In genomic region chr5:76868693-76869286, GRCm38 (mm10) we compare ENCODE assay signal across 8 mouse cellular contexts. TPM values are rescaled to one million over a fixed set of nuclear protein-coding genes. Genes with fewer than 3 reads are reported as not detected.
DNase-seq lines count a peak whose midpoint lies in the region; ATAC-seq lines count a peak whose summit lies in the region.

No protein-coding gene starts in this region.

- no peaks in the 10 kb centered on the region for H3K4me1 ChIP-seq in embryonic facial prominence, embryonic 14.5 days (ENCODE audit: control insufficient read depth, insufficient read depth, low read length)
- no peaks in the 10 kb centered on the region for H3K4me1 ChIP-seq in hindbrain, embryonic 14.5 days (replicated peaks; ENCODE audit: control insufficient read depth, insufficient read depth, low read length)
- peaks cover 13% of the 10 kb centered on the region; the same call in 1 of the 2 replicates for H3K4me1 ChIP-seq in limb, embryonic 15.5 days
- no peaks in the 10 kb centered on the region for H3K4me1 ChIP-seq in midbrain, embryonic 16.5 days (ENCODE audit: control insufficient read depth, insufficient read depth, low read length)

- no peak overlapping the region for H3K27ac ChIP-seq in embryonic facial prominence, embryonic 14.5 days (replicated peaks; ENCODE audit: low read depth, low read length)
- no peak overlapping the region for H3K27ac ChIP-seq in hindbrain, embryonic 14.5 days
- no peak overlapping the region for H3K27ac ChIP-seq in limb, embryonic 15.5 days
- H3K27ac ChIP-seq in midbrain, embryonic 16.5 days (ENCODE audit: low read length), result no peak overlapping the region

- WGBS in embryonic facial prominence, embryonic 14.5 days, result 22% methylated on average over 16 of the region's 16 CpGs
- 31% methylated on average over 16 of the region's 16 CpGs for WGBS in hindbrain, embryonic 14.5 days
- WGBS in limb, embryonic 15.5 days, result 28% methylated on average over 16 of the region's 16 CpGs
- 24% methylated on average over 16 of the region's 16 CpGs for whole genome bisulfite sequencing in midbrain, embryonic 16.5 days

- H3K9ac ChIP-seq in embryonic facial prominence, embryonic 14.5 days (ENCODE audit: low read depth, low read length), result peak overlapping the region; percentile 55
- no peak overlapping the region for H3K9ac ChIP-seq in hindbrain, embryonic 14.5 days
- H3K9ac ChIP-seq in limb, embryonic 15.5 days, result no peak overlapping the region
- no peak overlapping the region for H3K9ac ChIP-seq in midbrain, embryonic 16.5 days (ENCODE audit: low read depth, low read length)

- peak; percentile 37 for DNase-seq in adrenal gland, postnatal 14 days
- no peak for DNase-seq in adrenal gland, adult 8-10 months
- peak; percentile 83 for DNase-seq in embryonic facial prominence, embryonic 14.5 days (ENCODE audit: low spot score)
- DNase-seq in hindbrain, embryonic 14.5 days (ENCODE audit: low spot score), result peak; percentile 60
- no peak for DNase-seq in urinary bladder, postnatal 10 days (ENCODE audit: low spot score)
- no peak for DNase-seq in cerebellum, adult 11 months

- no peaks in the 10 kb centered on the region for H3K27me3 ChIP-seq in embryonic facial prominence, embryonic 14.5 days (replicated peaks; ENCODE audit: control insufficient read depth, insufficient read depth, low read length)
- H3K27me3 ChIP-seq in hindbrain, embryonic 14.5 days (ENCODE audit: control insufficient read depth, insufficient read depth, low read length), result no peaks in the 10 kb centered on the region
- no peaks in the 10 kb centered on the region for H3K27me3 ChIP-seq in limb, embryonic 15.5 days
- no peaks in the 10 kb centered on the region for H3K27me3 ChIP-seq in midbrain, embryonic 16.5 days (ENCODE audit: control insufficient read depth, insufficient read depth, low read depth, low read length)

- peak; percentile 92 for ATAC-seq in embryonic facial prominence, embryonic 14.5 days (ENCODE audit: low read depth)
- ATAC-seq in hindbrain, embryonic 14.5 days (ENCODE audit: low FRiP score), result peak; percentile 70; the same call in 1 of the 2 replicates
- ATAC-seq in limb, embryonic 15.5 days (ENCODE audit: insufficient number of reproducible peaks, low FRiP score, low TSS enrichment, low read depth), result peak; percentile 76; the same call in 1 of the 2 replicates
- ATAC-seq in midbrain, embryonic 16.5 days, result peak; percentile 76

- no peaks in the 10 kb centered on the region for H3K9me3 ChIP-seq in embryonic facial prominence, embryonic 14.5 days (ENCODE audit: control insufficient read depth, low read length)
- H3K9me3 ChIP-seq in hindbrain, embryonic 14.5 days (ENCODE audit: control insufficient read depth, low read length), result no peaks in the 10 kb centered on the region
- no peaks in the 10 kb centered on the region for H3K9me3 ChIP-seq in limb, embryonic 15.5 days
- no peaks in the 10 kb centered on the region for H3K9me3 ChIP-seq in midbrain, embryonic 16.5 days (replicated peaks; ENCODE audit: control insufficient read depth, low read length, poor library complexity, severe bottlenecking)

- H3K36me3 ChIP-seq in embryonic facial prominence, embryonic 14.5 days (ENCODE audit: control insufficient read depth, insufficient read depth, low read length), result peaks cover 45% of the 10 kb centered on the region
- H3K36me3 ChIP-seq in hindbrain, embryonic 14.5 days (replicated peaks; ENCODE audit: control insufficient read depth, insufficient read depth), result peaks cover 71% of the 10 kb centered on the region
- H3K36me3 ChIP-seq in limb, embryonic 15.5 days, result peaks cover 26% of the 10 kb centered on the region
- H3K36me3 ChIP-seq in midbrain, embryonic 16.5 days (ENCODE audit: control insufficient read depth, insufficient read depth, low read length), result peaks cover 29% of the 10 kb centered on the region

- peak overlapping the region; percentile 34 for H3K4me3 ChIP-seq in embryonic facial prominence, embryonic 14.5 days (ENCODE audit: low read depth, low read length)
- H3K4me3 ChIP-seq in hindbrain, embryonic 14.5 days (replicated peaks; ENCODE audit: low read length), result 0 out of 2 replicates have a peak overlapping the region, but pooled peaks have one; percentile 8
- peak overlapping the region; percentile 34 for H3K4me3 ChIP-seq in limb, embryonic 15.5 days
- H3K4me3 ChIP-seq in midbrain, embryonic 16.5 days (ENCODE audit: low read depth, low read length), result peak overlapping the region; percentile 10; the same call in 1 of the 2 replicates

- peak overlapping the region; percentile 60 for H3K4me2 ChIP-seq in embryonic facial prominence, embryonic 14.5 days (ENCODE audit: low read depth, low read length)
- peak overlapping the region; percentile 39 for H3K4me2 ChIP-seq in hindbrain, embryonic 14.5 days (replicated peaks)
- H3K4me2 ChIP-seq in limb, embryonic 15.5 days, result peak overlapping the region; percentile 47
- H3K4me2 ChIP-seq in midbrain, embryonic 16.5 days (ENCODE audit: low read length), result peak overlapping the region; percentile 34

RNA-seq across cellular contexts. Expression of gene Aasdh, which starts 36.5 kb away (rescaled TPM):
- 17.1 and 20.7 TPM in 2 replicates for total RNA-seq in adrenal gland, postnatal 14 days (2021)
- 10 to 100 TPM; 14.7 to 28.9 (median 21.4) TPM for total RNA-seq in adrenal gland, adult 8-10 months (2022)
- polyA plus RNA-seq in embryonic facial prominence, embryonic 14.5 days (2014; fragmentation: Nextera tagmentation; extraction: Ambion mirVana), result 12.5 and 13.1 TPM in 2 replicates
- polyA plus RNA-seq in hindbrain, embryonic 14.5 days (2014; fragmentation: Nextera tagmentation; extraction: Ambion mirVana), result 14.0 and 18.6 TPM in 2 replicates
- 15.8 and 16.4 TPM in 2 replicates for polyA plus RNA-seq in limb, embryonic 15.5 days (2015; fragmentation: Nextera tagmentation; extraction: Ambion mirVana)
- 20.7 and 23.9 TPM in 2 replicates for polyA plus RNA-seq in midbrain, embryonic 16.5 days (2015; fragmentation: Nextera tagmentation; extraction: Ambion mirVana)

Comparison
In these comparisons a context has a peak if more than half of its experiments do, and no peak if none do; other contexts are left out.
1. DNase-seq: peak in adrenal gland, postnatal 14 days (single experiment), embryonic facial prominence, embryonic 14.5 days (single experiment) and hindbrain, embryonic 14.5 days (single experiment); none in adrenal gland, adult 8-10 months (single experiment), urinary bladder, postnatal 10 days (single experiment) and cerebellum, adult 11 months (single experiment).
2. Peak in every context shown above with its lines, with median percentiles within 50 percentile points of each other: ATAC-seq, H3K4me2 ChIP-seq and H3K4me3 ChIP-seq.